ENCODE assay signal across 21 mouse cellular contexts in the genomic region with DNA sequence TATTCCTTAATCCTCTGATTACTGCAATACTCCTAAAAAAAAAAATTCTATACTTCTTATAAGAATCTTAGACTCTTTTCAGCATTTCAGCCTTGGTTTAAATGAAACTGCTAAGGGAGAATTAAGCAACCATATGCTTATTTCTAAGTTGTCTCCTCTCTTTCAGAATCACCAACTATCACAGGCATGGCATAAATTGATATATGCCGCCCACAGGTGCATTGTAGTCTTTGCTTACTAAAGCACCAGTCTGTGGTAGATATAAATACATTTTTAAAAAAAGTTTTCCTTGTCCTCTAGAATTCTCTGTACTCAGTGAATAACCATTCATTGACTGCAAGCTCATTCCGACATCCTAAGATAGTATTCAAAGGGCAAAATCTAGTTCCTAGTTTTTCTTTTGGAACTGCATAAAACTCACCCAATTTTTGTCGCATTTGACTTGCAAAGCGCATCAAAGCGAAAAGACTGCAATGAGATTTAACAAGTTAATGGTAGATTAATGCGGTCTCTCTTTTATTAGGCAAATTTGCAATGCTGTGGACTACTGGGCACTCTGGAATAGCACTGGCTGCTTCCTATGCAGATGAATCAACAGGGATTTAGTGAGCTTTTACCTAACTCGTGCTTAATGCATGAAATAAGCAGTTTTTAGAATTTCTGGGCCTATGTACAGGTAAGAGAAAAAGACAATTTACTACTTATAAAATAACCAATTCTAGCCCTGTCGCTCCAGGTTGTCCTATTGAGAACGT.
"Had no signal": no experiment of that assay in that cellular context is flagged by ENCODE, and none has a peak within 500 bp of the region (broad histone marks: within the 10 kb centered on the region; RNA-seq: fewer than 3 reads in every experiment).

No protein-coding gene starts in this region.

- H3K4me3 ChIP-seq: left cerebral cortex, adult 2 months; limb, embryonic 10.5 days; limb, embryonic 13.5 days; liver, embryonic 12.5 days; liver, embryonic 15.5 days; lung, embryonic 15.5 days; megakaryocyte, embryonic 14.5 days had no signal

- DNase-seq: kidney, adult 18-20 months; kidney, adult 9 months; kidney, postnatal 14 days; kidney, postnatal 4 days; layer of hippocampus, postnatal 36 days; liver; lung, adult 18-20 months; lung, postnatal 10 days; lung, postnatal 36 days; thymus, adult 2 months; thymus, postnatal 14 days; thymus, postnatal 4 days had no signal

- H3K4me2 ChIP-seq: limb, embryonic 13.5 days; liver, embryonic 12.5 days; liver, embryonic 15.5 days; lung, embryonic 15.5 days; midbrain, embryonic 11.5 days had no signal

- H3K9me3 ChIP-seq: limb, embryonic 10.5 days; limb, embryonic 13.5 days; liver, embryonic 12.5 days; liver, embryonic 15.5 days; lung, embryonic 15.5 days had no signal

- H3K27me3 ChIP-seq: limb, embryonic 13.5 days; liver, embryonic 12.5 days; liver, embryonic 15.5 days; lung, embryonic 15.5 days; megakaryocyte, embryonic 14.5 days had no signal

- H3K36me3 ChIP-seq: limb, embryonic 10.5 days; limb, embryonic 13.5 days; liver, embryonic 12.5 days; liver, embryonic 15.5 days; lung, embryonic 15.5 days had no signal

- H3K9ac ChIP-seq: limb, embryonic 13.5 days; liver, embryonic 12.5 days; liver, embryonic 15.5 days; lung, embryonic 15.5 days had no signal

- H3K4me1 ChIP-seq: limb, embryonic 10.5 days; limb, embryonic 13.5 days; liver, embryonic 12.5 days; liver, embryonic 15.5 days; lung, embryonic 15.5 days; megakaryocyte, embryonic 14.5 days had no signal

- ATAC-seq: liver, embryonic 12.5 days had no signal

- H3K27ac ChIP-seq: left cerebral cortex, adult 2 months; limb, embryonic 10.5 days; limb, embryonic 13.5 days; liver, embryonic 12.5 days; liver, embryonic 15.5 days; lung, embryonic 15.5 days; stomach, postnatal 0 days had no signal
